Mouse (Mus musculus): ENCODE measurements around the gene Spg21.
A peak's percentile ranks its signal among the peaks of the same experiment; 100 is the strongest.

The Spg21 gene

GRCm38 (mm10) chr9:65479158-65479557 lies 18.4 kb downstream of the Spg21 start:
- DNase-seq (ENCODE audit: low read depth), result no peak

- DNase-seq (ENCODE audit: low read depth), result no peak
Observed at GRCm38 (mm10) chr9:65480071-65480470, 19.3 kb downstream of the Spg21 start.

- DNase-seq (ENCODE audit: low read depth), result no peak
Observed at GRCm38 (mm10) chr9:65491476-65491875, 30.7 kb downstream of the Spg21 start.

GRCm38 (mm10) chr9:65492351-65492750 lies 31.6 kb downstream of the Spg21 start:
- no peak for DNase-seq (ENCODE audit: low read depth)

- no peak for DNase-seq (ENCODE audit: low read depth)
Observed at GRCm38 (mm10) chr9:65492851-65493250, 32.1 kb downstream of the Spg21 start.

GRCm38 (mm10) chr9:65502146-65502545 lies 41.4 kb downstream of the Spg21 start:
- DNase-seq (ENCODE audit: low read depth), result no peak

GRCm38 (mm10) chr9:65502721-65503505 lies 42.2 kb downstream of the Spg21 start:
- no peak for DNase-seq (ENCODE audit: low read depth)

- DNase-seq (ENCODE audit: low read depth), result no peak
Observed at GRCm38 (mm10) chr9:65508449-65508848, 47.7 kb downstream of the Spg21 start.

GRCm38 (mm10) chr9:65512520-65512919 lies 51.8 kb downstream of the Spg21 start:
- no peak for DNase-seq (ENCODE audit: low read depth)

GRCm38 (mm10) chr9:65514431-65514830 lies 53.7 kb downstream of the Spg21 start:
- no peak for DNase-seq (ENCODE audit: low read depth)

GRCm38 (mm10) chr9:65514851-65515261 lies 54.1 kb downstream of the Spg21 start:
- DNase-seq (ENCODE audit: low read depth), result no peak

GRCm38 (mm10) chr9:65519807-65520504 lies 59.2 kb downstream of the Spg21 start, which contains the start of gene Ankdd1a:
Gene Ankdd1a (minus strand): TSS chr9:65520193.
- DNase-seq (ENCODE audit: low read depth), result no peak

- no peak for DNase-seq (ENCODE audit: low read depth)
Observed at GRCm38 (mm10) chr9:65520505-65520876, 59.7 kb downstream of the Spg21 start.

- peak; percentile 59 for DNase-seq (ENCODE audit: low read depth)
Observed at GRCm38 (mm10) chr9:65523611-65524364, 63.0 kb downstream of the Spg21 start.

- DNase-seq (ENCODE audit: low read depth), result no peak
Observed at GRCm38 (mm10) chr9:65525445-65526195, 64.9 kb downstream of the Spg21 start.

- no peak for DNase-seq (ENCODE audit: low read depth)
Observed at GRCm38 (mm10) chr9:65528417-65529038, 67.8 kb downstream of the Spg21 start.

GRCm38 (mm10) chr9:65529659-65530058 lies 68.9 kb downstream of the Spg21 start:
- no peak for DNase-seq (ENCODE audit: low read depth)

GRCm38 (mm10) chr9:65531283-65531682 lies 70.5 kb downstream of the Spg21 start:
- DNase-seq (ENCODE audit: low read depth), result no peak

GRCm38 (mm10) chr9:65532986-65533385 lies 72.2 kb downstream of the Spg21 start:
- no peak for DNase-seq (ENCODE audit: low read depth)

- DNase-seq (ENCODE audit: low read depth), result no peak
Observed at GRCm38 (mm10) chr9:65534111-65534510, 73.4 kb downstream of the Spg21 start.

- DNase-seq (ENCODE audit: low read depth), result no peak
Observed at GRCm38 (mm10) chr9:65535191-65535722, 74.5 kb downstream of the Spg21 start.

Measured in fibroblast of lung, adult 2 months (primary cell).